30 mouse cellular contexts compared by ENCODE assay signal in genomic region chr8:30502164-30502563, GRCm38 (mm10).
DNase-seq lines count a peak whose midpoint lies in the region; ATAC-seq and TF ChIP-seq lines count a peak whose summit lies in the region.
"Had no signal": no experiment of that assay in that cellular context is flagged by ENCODE, and none has a peak within 500 bp of the region (broad histone marks: within the 10 kb centered on the region; RNA-seq: fewer than 3 reads in every experiment).

No protein-coding gene starts in this region.

- H3K4me3 ChIP-seq in midbrain, postnatal 0 days (ENCODE audit: low read depth, low read length) = no peak overlapping the region
- H3K4me3 ChIP-seq in midbrain, embryonic 16.5 days (ENCODE audit: low read depth, low read length) = no peak overlapping the region
- H3K4me3 ChIP-seq: embryonic facial prominence, embryonic 13.5 days; heart, adult 2 months; heart, embryonic 13.5 days; kidney, embryonic 15.5 days; liver, embryonic 12.5 days; megakaryocyte, embryonic 14.5 days; midbrain, embryonic 15.5 days; myocyte; neural tube, embryonic 12.5 days had no signal

- peak; percentile 5 for DNase-seq in adrenal gland, postnatal 10 days
- no peak for DNase-seq in adrenal gland, postnatal 14 days
- peak; percentile 15 for DNase-seq in kidney, postnatal 10 days
- DNase-seq in kidney, postnatal 25 days = no peak
- no peak for DNase-seq in midbrain, postnatal 0 days (ENCODE audit: low spot score)
- DNase-seq in spleen, postnatal 4 days (ENCODE audit: low spot score in 2 of 2) = no peak
- DNase-seq: adrenal gland, postnatal 25 days; cerebellum, adult 2 months; forebrain, postnatal 0 days; heart, adult 2 months; heart, postnatal 10 days; left cerebral cortex, postnatal 4 days; liver, postnatal 0 days; lung, postnatal 4 days; right cerebral cortex, adult 18-20 months; spleen, adult 18-20 months; thymus, adult 2 months; thymus, postnatal 36 days had no signal

- no peaks in the 10 kb centered on the region for H3K36me3 ChIP-seq in midbrain, postnatal 0 days (ENCODE audit: insufficient read depth, low read length)
- no peaks in the 10 kb centered on the region for H3K36me3 ChIP-seq in midbrain, embryonic 16.5 days (ENCODE audit: control insufficient read depth, insufficient read depth, low read length)
- H3K36me3 ChIP-seq: embryonic facial prominence, embryonic 13.5 days; heart, embryonic 13.5 days; kidney, embryonic 15.5 days; liver, embryonic 12.5 days; midbrain, embryonic 15.5 days; neural tube, embryonic 12.5 days had no signal

- H3K27me3 ChIP-seq in midbrain, postnatal 0 days (ENCODE audit: insufficient read depth, low read length) = no peaks in the 10 kb centered on the region
- no peaks in the 10 kb centered on the region for H3K27me3 ChIP-seq in midbrain, embryonic 16.5 days (ENCODE audit: control insufficient read depth, insufficient read depth, low read depth, low read length)
- H3K27me3 ChIP-seq: embryonic facial prominence, embryonic 13.5 days; heart, embryonic 13.5 days; kidney, embryonic 15.5 days; liver, embryonic 12.5 days; megakaryocyte, embryonic 14.5 days; midbrain, embryonic 15.5 days; neural tube, embryonic 12.5 days had no signal

- no peaks in the 10 kb centered on the region for H3K9me3 ChIP-seq in midbrain, postnatal 0 days (ENCODE audit: low read length)
- H3K9me3 ChIP-seq in midbrain, embryonic 16.5 days (replicated peaks; ENCODE audit: control insufficient read depth, low read length, poor library complexity, severe bottlenecking) = no peaks in the 10 kb centered on the region
- H3K9me3 ChIP-seq: embryonic facial prominence, embryonic 13.5 days; heart, embryonic 13.5 days; kidney, embryonic 15.5 days; liver, embryonic 12.5 days; megakaryocyte, embryonic 14.5 days; midbrain, embryonic 15.5 days; neural tube, embryonic 12.5 days had no signal

- no peak overlapping the region for H3K27ac ChIP-seq in midbrain, postnatal 0 days (ENCODE audit: low read depth, low read length)
- H3K27ac ChIP-seq in midbrain, embryonic 16.5 days (ENCODE audit: low read length) = no peak overlapping the region
- H3K27ac ChIP-seq: embryonic facial prominence, embryonic 13.5 days; heart, adult 2 months; heart, embryonic 13.5 days; hindbrain, embryonic 14.5 days; kidney, embryonic 15.5 days; liver, embryonic 12.5 days; midbrain, embryonic 15.5 days; neural tube, embryonic 12.5 days had no signal

- WGBS in midbrain, postnatal 0 days = 77% methylated on average over 2 of the region's 2 CpGs
- WGBS in midbrain, embryonic 16.5 days = 80% methylated on average over 2 of the region's 2 CpGs

- H3K4me1 ChIP-seq in midbrain, postnatal 0 days (ENCODE audit: insufficient read depth, low read length) = no peaks in the 10 kb centered on the region
- no peaks in the 10 kb centered on the region for H3K4me1 ChIP-seq in midbrain, embryonic 16.5 days (ENCODE audit: control insufficient read depth, insufficient read depth, low read length)
- H3K4me1 ChIP-seq: embryonic facial prominence, embryonic 13.5 days; heart, embryonic 13.5 days; kidney, embryonic 15.5 days; liver, embryonic 12.5 days; megakaryocyte, embryonic 14.5 days; midbrain, embryonic 15.5 days; neural tube, embryonic 12.5 days had no signal

- H3K4me2 ChIP-seq in midbrain, postnatal 0 days (ENCODE audit: low read depth, low read length, poor library complexity, severe bottlenecking) = no peak overlapping the region
- no peak overlapping the region for H3K4me2 ChIP-seq in midbrain, embryonic 16.5 days (ENCODE audit: low read length)
- H3K4me2 ChIP-seq: embryonic facial prominence, embryonic 13.5 days; heart, embryonic 13.5 days; hindbrain, embryonic 14.5 days; kidney, embryonic 15.5 days; liver, embryonic 12.5 days; midbrain, embryonic 15.5 days; neural tube, embryonic 12.5 days had no signal

- H3K9ac ChIP-seq in midbrain, postnatal 0 days (replicated peaks; ENCODE audit: low read length, poor library complexity, severe bottlenecking) = no peak overlapping the region
- no peak overlapping the region for H3K9ac ChIP-seq in midbrain, embryonic 16.5 days (ENCODE audit: low read depth, low read length)
- H3K9ac ChIP-seq: embryonic facial prominence, embryonic 13.5 days; forebrain, postnatal 0 days; heart, embryonic 13.5 days; hindbrain, embryonic 14.5 days; kidney, embryonic 15.5 days; liver, embryonic 12.5 days; liver, postnatal 0 days; midbrain, embryonic 15.5 days; neural tube, embryonic 12.5 days had no signal

- no peak for ATAC-seq in midbrain, postnatal 0 days (ENCODE audit: low FRiP score)
- ATAC-seq in midbrain, embryonic 16.5 days = no peak
- ATAC-seq in megakaryocyte-erythroid progenitor cell, adult 5-6 weeks (replicated peaks; ENCODE audit: low FRiP score, low TSS enrichment, poor library complexity, severe bottlenecking) = no peak
- ATAC-seq: forebrain, postnatal 0 days; intestine, postnatal 0 days; liver, embryonic 12.5 days; liver, postnatal 0 days; midbrain, embryonic 15.5 days had no signal

- TF ChIP-seq CTCF in midbrain, postnatal 0 days (IDR thresholded peaks at IDR 0.05) = peak; percentile 31

Comparison
In these comparisons a context has a peak if more than half of its experiments do, and no peak if none do; other contexts are left out.
1. DNase-seq: peak in adrenal gland, postnatal 10 days (single experiment) and kidney, postnatal 10 days (single experiment); none in adrenal gland, postnatal 14 days (single experiment), kidney, postnatal 25 days (0 of 2), midbrain, postnatal 0 days (single experiment) and spleen, postnatal 4 days (0 of 2).